Mouse (Mus musculus): Measurements from ENCODE around the gene Dennd1a.

DNA sequence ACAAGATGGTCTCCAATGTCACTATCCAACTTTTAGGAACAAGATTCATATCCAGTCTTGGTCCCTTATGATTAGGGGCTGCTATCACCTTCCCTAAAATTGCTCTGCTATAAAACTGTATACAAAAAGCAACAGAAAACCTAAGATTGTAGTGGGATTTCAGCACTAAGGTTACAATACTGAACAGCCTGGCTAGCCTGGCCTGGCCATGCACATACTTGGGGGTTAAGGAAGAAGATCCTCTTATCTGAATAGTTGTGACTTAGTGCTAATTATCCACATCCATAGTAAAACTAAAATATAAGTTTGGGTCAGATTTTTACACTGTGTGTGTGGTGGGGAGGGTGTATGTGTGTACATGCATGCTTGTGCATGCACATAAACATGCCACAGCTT, 109.6 kb downstream of the Dennd1a start:
- no peak for TF ChIP-seq CTCF (IDR thresholded peaks at IDR 0.05; ENCODE audit: extremely low read depth, insufficient read depth, low read length)
- TF ChIP-seq POLR2A (IDR thresholded peaks at IDR 0.05; ENCODE audit: extremely low read depth, insufficient read depth, low read length) = no peak
